Mouse (Mus musculus): ENCODE results near the gene Gpr180. TPM values are rescaled to one million over a fixed set of nuclear protein-coding genes. Genes with fewer than 3 reads are reported as not detected.

Gpr180 gene
- polyA plus RNA-seq, 1 experiment from 2014 or later = 53.0 TPM

- WGBS = 77% methylated on average over 15 of the region's 15 CpGs
- Histone ChIP-seq H3K27me3 (ENCODE audit: control insufficient read depth, insufficient read depth, low read depth, low read length) (peaks cover 2% of the 10 kb centered on the region; the same call in 1 of the 2 replicates), H3K4me1 (replicated peaks; ENCODE audit: control insufficient read depth, insufficient read depth, low read length) (no peaks in the 10 kb centered on the region), H3K9me3 (ENCODE audit: control insufficient read depth, low read length) (no peaks in the 10 kb centered on the region), H3K4me3 (ENCODE audit: low read length) (no peak overlapping the region), H3K27ac (ENCODE audit: low read length) (no peak overlapping the region), H3K9ac (ENCODE audit: low read length) (no peak overlapping the region), H3K36me3 (ENCODE audit: control insufficient read depth, insufficient read depth, low read length) (no peaks in the 10 kb centered on the region), H3K4me2 (ENCODE audit: low read depth, low read length) (no peak overlapping the region)
- no peak for ATAC-seq (ENCODE audit: low read depth)
Measured at GRCm38 (mm10) chr14:118212188-118212804, 75.3 kb downstream of the Gpr180 start.

Other genes starting within 250 kb of the Gpr180 start
- 0.70 and 0.79 TPM in 2 replicates for gene Dct, start 84.9 kb upstream of the Gpr180 start, polyA plus RNA-seq (2015; fragmentation: Nextera tagmentation; extraction: Ambion mirVana)
- 32.8 and 35.9 TPM in 2 replicates for gene Tgds, start 4.4 kb upstream of the Gpr180 start, polyA plus RNA-seq (2015; fragmentation: Nextera tagmentation; extraction: Ambion mirVana)
- 0.18 and 0.24 TPM in 2 replicates for gene Sox21, start 99.9 kb downstream of the Gpr180 start, polyA plus RNA-seq (2015; fragmentation: Nextera tagmentation; extraction: Ambion mirVana)
- not detected in 2 replicates for gene Gm9376, start 129.8 kb downstream of the Gpr180 start, polyA plus RNA-seq (2015; fragmentation: Nextera tagmentation; extraction: Ambion mirVana)

Measured in lung, embryonic 16.5 days (tissue).